Mouse (Mus musculus) left cerebral cortex, adult 8-10 months (tissue): ENCODE measurements around the gene Actr1a. TPM values are rescaled to one million over a fixed set of nuclear protein-coding genes. Genes with fewer than 3 reads are reported as not detected.

Source experiments
- DNase-seq, 2 experiments: peaks; one replicate each; pipeline ENCODE4 v3.0.0; 2022; ENCODE audit warnings: low spot score in 2 of 2
- microRNA-seq, 2 experiments: library from miRNA; unstranded; fragments of <30 nt; microRNA quantifications; one replicate each; pipeline ENCODE4 v1.2.0; 2022
- total RNA-seq, 4 experiments: library from RNA; stranded (reverse); gene quantifications; 2 replicates each; pipeline ENCODE4 v1.2.4; 2022

Actr1a gene
- total RNA-seq, 4 experiments from 2014 or later: 192 to 205 (median 199) TPM

DNA sequence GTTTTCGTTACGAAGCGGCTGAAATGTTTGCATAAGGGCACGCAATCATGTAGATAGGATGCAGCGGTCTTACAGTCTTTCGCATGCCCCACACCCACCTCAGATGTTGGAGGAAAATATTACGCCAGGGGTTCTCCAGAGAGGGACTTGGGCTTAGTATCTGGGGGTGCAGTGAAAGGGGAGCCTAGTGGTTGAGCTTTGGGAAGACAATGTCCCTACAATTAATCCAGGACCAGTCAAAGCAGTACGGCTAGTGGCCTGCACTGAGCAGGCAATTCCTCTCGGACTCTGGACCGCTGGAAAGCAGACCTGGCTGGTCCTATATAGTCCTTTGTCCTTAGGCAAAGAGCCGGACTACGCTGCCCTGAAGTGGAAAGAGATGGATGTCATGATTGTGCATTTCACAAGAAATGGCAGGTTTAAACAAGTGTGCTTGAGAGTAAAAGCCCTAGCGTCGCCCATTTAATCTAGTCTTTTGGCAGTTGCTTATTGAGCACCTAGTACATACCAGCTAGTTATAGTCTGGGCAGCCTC, 68.0 kb downstream of the Actr1a start:
- DNase-seq: no peak

Small RNA genes lying within 50 kb of the gene (microRNA-seq; reads per million reads assigned to microRNA genes)
- gene Mir146b: 0 to 2.2 reads per million in 2 experiments

Other genes starting within 250 kb of the Actr1a start
- gene Pitx3, start 247.4 kb downstream of the Actr1a start, total RNA-seq: not detected
- 10 to 100 TPM; 76.4 to 97.5 (median 78.8) TPM for gene Gbf1, start 243.2 kb downstream of the Actr1a start, total RNA-seq
- 1 to 10 TPM; 1.9 to 3.3 (median 2.2) TPM for gene Nfkb2, start 91.4 kb downstream of the Actr1a start, total RNA-seq
- 100 to 1,000 TPM; 550 to 592 (median 567) TPM for gene Psd, start 68.6 kb downstream of the Actr1a start, total RNA-seq
- gene Fbxl15, start 67.6 kb downstream of the Actr1a start, total RNA-seq: 10 to 100 TPM; 23.7 to 27.6 (median 25.1) TPM
- gene Cuedc2, start 57.0 kb downstream of the Actr1a start, total RNA-seq: 100 to 1,000 TPM; 187 to 201 (median 192) TPM
- 10 to 100 TPM; 28.9 to 29.9 (median 29.5) TPM for gene Mfsd13a, start 54.6 kb downstream of the Actr1a start, total RNA-seq
- 1 to 10 TPM in 3 of 4 experiments, under 1 TPM in 1; 0.36 to 1.5 (median 1.0) TPM for gene 2310034G01Rik, start 45.4 kb downstream of the Actr1a start, total RNA-seq
- 10 to 100 TPM; 15.8 to 20.0 (median 19.7) TPM for gene Sufu, start 1.1 kb upstream of the Actr1a start, total RNA-seq
- 100 to 1,000 TPM; 103 to 108 (median 104) TPM for gene Trim8, start 106.0 kb upstream of the Actr1a start, total RNA-seq
- gene Arl3, start 177.4 kb upstream of the Actr1a start, total RNA-seq: 100 to 1,000 TPM in 3 of 4 experiments, 10 to 100 TPM in 1; 94.2 to 133 (median 116) TPM
- gene Sfxn2, start 177.6 kb upstream of the Actr1a start, total RNA-seq: 1 to 10 TPM; 4.3 to 5.6 (median 4.8) TPM
- 10 to 100 TPM; 32.7 to 41.5 (median 38.5) TPM for gene Wbp1l, start 203.3 kb upstream of the Actr1a start, total RNA-seq